Mouse (Mus musculus) spleen, adult 2 months (tissue): Measurements from ENCODE around the gene Casz1.

Experiments used
- CTCF ChIP-seq: fragments of 200-500 bp; IDR thresholded peaks from 2 replicates; pipeline ENCODE4 v1.5.1; 2011; ENCODE audit warnings: mild to moderate bottlenecking, inconsistent platforms; ENCODE audit not compliant: insufficient read depth, insufficient read length, insufficient replicate concordance; ENCODE audit errors: extremely low read depth
- POLR2A ChIP-seq: fragments of 200-500 bp; IDR thresholded peaks from 2 replicates; pipeline ENCODE4 v1.6.1; 2011; ENCODE audit warnings: low read depth, low read length, inconsistent platforms

- TF ChIP-seq POLR2A (no peak), CTCF (no peak)
These were observed 68.1 kb downstream of the Casz1 start for GRCm38 (mm10) chr4:148872372-148872771.
